Mouse (Mus musculus) bone marrow macrophage, adult 2 months (primary cell): ENCODE data around the gene Edem1.

Experiments used
- CTCF ChIP-seq: IDR thresholded peaks from 2 replicates; pipeline ENCODE4 v1.5.1; 2012; ENCODE audit warnings: low read depth, mild to moderate bottlenecking, low read length, moderate library complexity
- POLR2A ChIP-seq: IDR thresholded peaks from 2 replicates; pipeline ENCODE4 v1.6.1; 2012; ENCODE audit warnings: mild to moderate bottlenecking, low read depth, low read length, borderline replicate concordance

DNA sequence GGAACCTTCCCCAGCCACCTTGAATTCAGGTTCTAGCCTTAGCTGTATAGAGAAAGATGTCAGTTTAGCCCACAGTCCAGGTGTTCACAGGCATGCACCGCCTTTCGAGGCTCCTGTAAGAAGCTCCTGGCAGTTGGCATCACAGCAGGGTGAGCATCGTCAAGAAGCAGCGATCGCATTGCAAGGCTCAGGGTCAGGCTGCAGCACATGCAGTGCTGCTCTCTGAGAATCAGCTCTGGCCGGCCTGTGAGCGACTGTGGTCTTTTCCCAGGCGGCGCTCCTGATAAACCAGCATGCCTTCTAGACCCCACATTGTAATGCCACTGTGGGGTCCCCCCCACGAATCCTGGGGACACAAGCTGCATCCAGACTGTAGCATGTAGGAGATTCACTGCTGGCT is 18.2 kb upstream of the Edem1 start:
- TF ChIP-seq CTCF (no peak), POLR2A (no peak)
